Mouse (Mus musculus) ZHBTc4 (cell line): ENCODE measurements around the gene Ddx24.

Experiments
- DNase-seq: peaks from one replicate; pipeline ENCODE4 v3.0.0-alpha.2; 2011; ENCODE audit warnings: low read depth, low spot score

Gene Ddx24

DNA sequence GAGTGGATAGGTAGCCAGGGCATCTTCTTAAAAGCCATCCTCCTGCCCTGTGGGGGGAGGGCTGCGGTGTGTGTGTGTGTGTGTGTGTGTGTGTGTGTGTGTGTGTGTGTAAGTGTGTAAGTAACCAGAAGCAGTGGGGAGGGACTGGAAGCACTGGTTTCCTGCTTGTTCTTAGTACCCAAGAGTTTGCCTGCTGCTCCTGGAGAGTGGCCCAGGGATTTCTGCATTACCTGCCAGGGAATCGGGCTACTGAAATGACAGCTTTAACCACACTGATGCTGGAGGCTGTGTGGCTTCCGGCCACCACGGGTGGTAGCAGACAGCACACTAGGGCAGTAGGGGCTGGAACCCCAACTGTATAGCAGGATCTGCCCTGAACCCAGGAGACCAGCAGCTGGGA is 35.6 kb downstream of the Ddx24 start:
- no peak for DNase-seq

DNA sequence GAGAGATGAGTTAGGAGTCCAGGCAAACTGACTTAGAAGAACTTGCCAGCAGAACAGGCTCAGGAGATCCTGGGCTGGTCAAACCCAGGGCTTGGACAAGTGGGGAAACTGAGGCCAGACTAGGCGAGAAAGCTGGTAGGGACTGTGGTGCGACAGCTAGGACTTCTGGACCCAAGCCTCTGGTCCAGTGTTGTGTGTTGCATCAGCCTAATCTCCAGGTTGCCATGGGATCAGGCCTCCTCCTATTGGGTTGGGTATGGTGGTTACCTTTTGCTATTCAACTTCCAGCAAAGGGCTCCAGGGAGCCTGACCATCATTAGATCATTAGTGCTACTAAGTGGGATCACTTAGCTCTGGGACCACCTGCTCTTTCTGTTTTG is 36.3 kb downstream of the Ddx24 start:
- no peak for DNase-seq

- DNase-seq = peak; percentile 96
These were observed 36.9 kb downstream of the Ddx24 start, which contains the start of gene Otub2 for GRCm38 (mm10) chr12:103388505-103389347. TSS of gene Otub2 (plus strand) at chr12:103388682.

DNA sequence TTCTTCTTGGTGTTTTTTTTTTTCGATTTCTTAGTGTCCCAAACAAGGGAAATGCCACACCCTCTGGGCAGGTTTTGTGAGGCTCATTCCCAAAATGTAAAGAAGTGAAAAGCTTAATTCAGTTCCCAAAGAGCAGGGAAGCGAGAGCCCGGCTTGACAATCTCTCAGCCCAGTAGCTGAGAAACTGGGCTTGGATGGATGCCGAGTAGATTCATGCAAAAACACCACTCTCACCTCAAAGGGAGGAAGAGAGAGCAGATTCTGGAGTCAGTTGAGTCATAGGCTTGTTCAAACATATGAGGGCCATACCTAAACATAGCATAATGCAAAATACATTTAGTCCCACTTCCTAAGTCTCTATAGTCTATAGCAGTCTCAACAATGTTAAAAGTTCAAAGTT is 45.4 kb downstream of the Ddx24 start:
- DNase-seq = no peak

GRCm38 (mm10) chr12:103376774-103377173 is 48.9 kb downstream of the Ddx24 start:
- no peak for DNase-seq

GRCm38 (mm10) chr12:103376124-103376523 is 49.5 kb downstream of the Ddx24 start:
- no peak for DNase-seq

GRCm38 (mm10) chr12:103373530-103374236 is 51.9 kb downstream of the Ddx24 start:
- no peak for DNase-seq

GRCm38 (mm10) chr12:103371711-103372110 is 53.9 kb downstream of the Ddx24 start:
- DNase-seq = peak; percentile 75

DNA sequence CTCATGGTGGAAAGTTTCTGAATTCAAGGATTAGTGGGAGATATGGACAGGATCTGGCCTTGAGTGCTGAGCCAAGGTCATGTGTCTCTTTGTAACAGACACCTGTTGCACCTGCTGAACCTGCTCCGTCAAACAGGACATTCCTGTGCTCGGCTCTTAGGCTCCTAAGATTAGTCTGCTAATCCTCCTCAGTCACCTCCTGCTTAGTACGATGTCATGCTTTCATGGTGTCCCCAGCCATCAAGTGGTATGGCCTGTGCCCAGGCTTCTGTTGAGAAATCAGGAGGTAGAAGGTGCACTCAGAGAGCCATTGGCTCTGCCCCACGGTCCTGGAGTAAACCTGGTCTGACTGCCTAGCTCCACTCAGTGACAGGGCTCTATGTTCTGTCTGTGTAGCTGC is 54.8 kb downstream of the Ddx24 start:
- DNase-seq = no peak

GRCm38 (mm10) chr12:103368777-103369176 is 56.9 kb downstream of the Ddx24 start:
- no peak for DNase-seq

DNA sequence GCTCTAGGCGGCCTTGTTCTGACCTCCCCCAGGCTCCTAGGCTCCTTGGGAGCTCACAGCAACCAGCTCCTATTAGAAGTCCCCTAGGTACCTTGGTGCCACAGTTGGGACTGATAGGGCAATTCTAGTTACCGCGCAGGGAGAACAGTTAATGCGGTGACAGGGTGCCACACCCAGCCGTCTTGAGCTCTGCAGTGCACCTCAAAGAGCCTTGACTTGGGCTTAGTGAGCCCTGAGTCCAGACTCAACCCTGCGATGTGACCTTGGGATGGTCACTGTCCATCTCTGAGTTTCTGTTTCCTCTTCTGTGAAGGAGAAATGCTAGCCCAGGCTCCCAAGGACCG is 57.3 kb downstream of the Ddx24 start:
- no peak for DNase-seq

GRCm38 (mm10) chr12:103367620-103368325 is 57.9 kb downstream of the Ddx24 start:
- peak; percentile 85 for DNase-seq

GRCm38 (mm10) chr12:103367171-103367570 is 58.5 kb downstream of the Ddx24 start:
- no peak for DNase-seq

DNA sequence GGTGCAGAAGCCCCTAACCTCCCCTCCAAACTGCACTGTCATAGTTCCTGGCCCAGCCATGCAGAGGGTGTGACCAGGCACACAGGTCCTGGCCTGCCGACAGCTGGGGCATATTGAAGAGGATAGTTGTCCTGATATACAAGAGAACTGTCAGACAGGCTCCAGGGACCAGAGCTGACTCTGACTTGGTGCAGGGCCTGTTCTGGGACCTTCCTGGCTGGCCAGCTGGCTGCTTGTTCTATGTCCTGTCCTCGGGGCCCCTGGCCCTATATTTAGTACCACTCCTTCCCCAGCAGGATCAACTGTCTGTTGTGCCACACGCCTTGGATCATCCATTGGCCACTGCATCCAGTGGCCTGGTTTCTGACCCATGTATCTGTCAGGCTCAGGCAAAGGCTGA is 63.3 kb downstream of the Ddx24 start:
- DNase-seq = no peak

GRCm38 (mm10) chr12:103361539-103362307 is 63.9 kb downstream of the Ddx24 start:
- no peak for DNase-seq

- no peak for DNase-seq
These were observed 64.8 kb downstream of the Ddx24 start for GRCm38 (mm10) chr12:103360812-103361211.

GRCm38 (mm10) chr12:103358951-103359801 is 66.5 kb downstream of the Ddx24 start:
- no peak for DNase-seq

GRCm38 (mm10) chr12:103358216-103358615 is 67.4 kb downstream of the Ddx24 start:
- DNase-seq = no peak
